Mouse (Mus musculus) 416B (cell line): ENCODE measurements around the gene Iqcj.

Source experiments
- DNase-seq: peaks from one replicate; pipeline ENCODE4 v3.0.0; 2011; ENCODE audit warnings: low read depth

The Iqcj gene

DNA sequence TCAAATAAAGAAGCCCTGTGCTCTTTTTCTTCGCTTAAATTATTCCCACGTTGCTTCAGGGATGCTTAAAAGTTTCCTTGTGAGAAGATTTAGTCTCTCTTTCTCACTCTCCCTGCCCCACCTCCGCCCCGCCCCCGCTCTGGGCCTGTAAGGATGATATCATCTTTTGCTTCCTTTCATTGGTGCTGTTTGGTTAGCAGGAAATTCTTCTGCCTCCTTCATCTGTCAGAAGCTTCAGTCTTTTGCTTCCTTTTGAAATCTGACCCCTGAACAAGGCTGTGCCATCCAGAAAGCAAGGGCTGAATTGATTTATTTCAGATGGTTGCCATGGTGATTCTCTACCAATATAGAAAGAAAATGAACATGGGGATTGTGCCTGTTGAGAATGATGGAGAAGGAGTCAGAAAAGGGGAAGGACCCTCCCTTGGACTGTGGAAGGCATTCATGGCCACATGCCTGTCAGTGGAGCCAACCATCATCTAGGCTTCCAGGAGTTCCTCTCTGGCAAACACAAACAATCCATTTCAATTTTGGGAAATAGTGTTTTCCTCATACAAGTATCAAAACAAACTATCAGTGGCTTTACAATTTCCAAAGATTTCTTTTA is 62.5 kb downstream of the Iqcj start:
- DNase-seq: no peak

DNA sequence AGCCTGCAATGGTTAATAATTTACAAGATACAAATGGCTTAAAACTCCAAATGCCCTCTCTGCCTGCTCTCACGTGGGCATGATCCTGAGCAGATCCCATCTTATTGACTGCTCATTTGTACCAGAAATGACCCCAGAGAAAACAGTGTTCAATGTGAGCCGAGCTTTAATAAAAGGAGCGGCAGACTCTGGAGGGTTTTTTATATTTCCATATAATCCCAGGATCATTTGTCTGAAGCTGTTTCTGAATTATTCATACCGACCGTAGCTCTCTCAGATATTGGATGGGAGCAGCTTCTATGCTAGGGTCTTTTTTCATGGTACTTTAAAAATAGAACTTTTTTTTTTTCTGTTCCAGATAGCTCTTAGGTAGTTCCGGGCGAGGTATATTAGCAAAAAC is 67.7 kb downstream of the Iqcj start:
- DNase-seq: no peak

DNA sequence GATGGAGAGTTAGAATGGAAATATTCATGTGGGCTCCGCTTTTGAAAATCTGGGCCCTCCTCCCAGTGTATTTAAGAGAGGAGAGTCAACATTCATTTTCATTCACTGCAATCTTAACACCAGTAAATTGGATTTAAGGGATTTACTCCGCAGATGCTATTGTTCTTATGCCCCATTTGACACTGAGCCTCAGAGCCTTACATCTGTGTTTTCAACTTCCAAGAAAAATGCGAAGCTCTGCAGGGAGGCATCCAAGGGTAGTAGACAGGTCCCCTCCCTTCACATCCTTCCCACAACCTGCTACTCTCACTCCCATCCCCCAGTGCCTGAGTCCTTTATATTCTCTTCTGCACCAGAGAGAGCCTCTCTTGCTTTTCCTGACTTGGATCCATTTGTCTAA is 68.1 kb downstream of the Iqcj start:
- DNase-seq: no peak

DNA sequence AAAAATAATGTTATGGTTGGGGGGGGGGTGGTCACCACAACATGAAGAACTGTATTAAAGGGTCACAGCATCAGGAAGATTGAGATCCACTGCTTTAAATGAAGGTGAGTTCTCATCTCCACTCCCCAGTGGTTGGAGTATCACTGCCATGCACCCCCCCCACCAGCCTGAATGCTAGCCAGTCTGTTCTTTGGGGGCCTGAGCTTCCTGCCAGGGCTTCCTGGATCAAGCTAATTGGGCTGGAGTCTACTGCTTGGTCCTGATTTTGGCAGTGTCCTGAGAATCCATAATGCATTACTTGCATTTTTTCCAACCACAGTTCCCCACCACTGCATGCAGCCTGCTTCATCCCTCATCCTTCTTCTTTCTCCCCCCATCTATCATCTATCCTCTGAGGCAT is 68.7 kb downstream of the Iqcj start:
- DNase-seq: no peak

DNA sequence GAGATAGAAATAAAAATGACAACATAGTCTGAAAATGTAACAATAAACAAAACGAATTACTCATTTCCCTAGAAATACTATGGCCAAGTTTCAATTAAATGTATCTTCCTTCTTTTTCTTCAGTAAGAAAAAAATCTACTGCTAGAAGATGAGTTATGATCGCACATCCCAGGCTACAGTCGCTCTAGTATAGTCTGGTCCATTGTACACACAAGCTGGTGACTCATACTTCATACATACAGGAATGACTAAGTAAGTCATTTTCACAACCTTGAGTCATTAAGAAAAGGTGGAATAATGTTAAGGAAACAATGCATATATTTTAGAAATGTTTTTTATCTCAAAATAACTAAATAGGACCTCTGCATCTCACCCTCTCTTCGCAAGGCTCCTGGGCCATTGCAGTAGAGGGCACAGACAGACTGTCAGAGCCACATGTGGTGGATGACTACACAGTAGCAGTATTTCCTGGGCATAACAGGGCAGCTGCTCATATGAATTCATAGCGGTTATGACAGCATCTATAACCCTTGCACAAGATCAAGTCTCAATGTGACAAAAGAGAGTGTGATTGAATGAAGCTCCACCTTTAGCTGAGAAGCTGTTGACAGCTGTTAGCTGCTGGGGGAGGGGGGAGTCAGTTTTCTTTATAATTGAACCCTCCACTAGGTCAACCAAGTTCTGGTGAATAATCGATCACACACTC is 70.1 kb downstream of the Iqcj start:
- no peak for DNase-seq

DNA sequence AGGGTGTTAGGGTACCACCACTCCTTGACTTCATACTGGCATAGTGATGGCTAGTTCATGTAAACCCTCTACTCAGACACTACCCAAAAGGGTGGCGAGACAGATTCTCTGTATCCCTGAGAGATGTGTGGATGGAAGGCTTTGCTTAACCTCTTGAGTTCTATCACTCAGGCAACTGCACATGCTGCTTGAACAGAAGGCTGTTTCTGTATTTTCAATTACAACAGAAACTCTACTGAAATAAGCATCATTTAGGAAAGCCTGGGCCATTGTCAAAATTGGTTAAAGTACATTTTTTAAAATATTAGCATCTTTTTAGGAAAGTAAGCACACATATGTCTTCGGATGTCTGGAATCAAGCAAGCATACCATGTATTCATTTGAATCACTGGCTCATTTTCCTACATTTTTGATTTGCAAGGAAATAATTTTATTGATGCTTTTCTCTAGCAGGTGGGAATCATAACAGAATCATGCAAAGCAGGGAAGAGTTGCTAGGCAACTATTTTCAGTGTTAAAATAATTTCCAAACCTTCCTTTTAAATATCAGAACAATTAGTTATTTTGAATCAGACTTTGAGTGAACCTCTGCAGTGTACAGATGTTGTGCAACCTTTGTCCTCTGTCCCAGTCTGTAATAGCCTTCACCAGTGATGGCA is 82.4 kb downstream of the Iqcj start:
- no peak for DNase-seq

DNA sequence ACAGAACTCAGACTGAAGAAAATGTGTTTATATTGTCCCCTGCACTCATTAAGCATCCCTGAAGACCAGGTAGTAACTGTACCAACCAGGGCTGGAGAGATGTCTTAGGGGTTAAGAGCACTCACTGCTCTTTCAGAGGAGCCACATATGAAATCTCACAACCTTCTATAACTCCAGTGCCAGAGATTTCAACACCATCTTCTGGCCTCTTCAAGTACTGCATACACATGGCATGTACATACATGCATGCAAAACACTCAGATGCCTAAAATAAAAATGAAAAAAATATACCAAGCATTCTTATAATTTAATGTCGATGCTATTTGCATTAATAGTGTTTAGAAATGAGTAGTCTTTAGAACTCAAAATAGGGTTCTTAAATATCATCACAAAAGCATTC is 88.0 kb downstream of the Iqcj start:
- no peak for DNase-seq

DNA sequence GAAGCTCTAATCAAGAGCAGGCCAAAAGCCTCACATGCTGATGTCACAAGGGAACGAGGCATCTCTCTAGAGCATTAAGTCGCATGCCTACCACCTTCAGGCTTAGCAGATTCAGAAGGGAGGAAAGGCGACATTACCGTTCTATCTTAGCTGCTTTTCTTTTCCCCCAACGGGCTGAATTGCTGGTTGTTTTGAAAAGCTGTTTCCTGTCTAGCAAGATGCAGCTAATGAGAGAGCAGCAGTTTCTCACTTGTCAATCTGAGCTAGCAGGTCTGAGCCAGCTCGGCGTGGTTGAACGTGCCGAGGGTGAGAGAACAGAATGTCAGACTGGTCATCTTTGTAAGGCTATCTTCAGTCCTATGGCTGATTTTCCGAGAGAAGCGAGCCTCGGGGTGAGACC is 91.3 kb downstream of the Iqcj start:
- DNase-seq: no peak

DNA sequence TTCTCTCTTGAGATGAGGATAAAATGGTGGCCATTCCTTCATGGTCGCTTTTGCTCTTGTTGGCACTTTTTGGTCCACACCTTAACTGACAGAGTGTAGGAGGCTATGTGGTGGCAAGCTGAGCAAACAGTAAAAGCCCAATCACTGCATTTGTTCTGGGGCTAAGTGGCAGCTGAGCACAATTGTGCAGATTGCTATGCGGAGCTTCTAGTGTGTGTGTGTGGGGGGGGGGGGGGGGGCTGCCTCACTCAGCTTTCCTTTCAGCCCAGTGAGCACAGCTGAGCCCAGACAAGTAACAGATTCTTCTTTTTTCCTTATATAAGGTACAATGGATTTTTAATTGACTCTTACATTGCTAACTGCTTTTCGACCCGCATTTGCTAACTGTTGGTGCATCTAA is 110.4 kb downstream of the Iqcj start:
- DNase-seq: no peak

DNA sequence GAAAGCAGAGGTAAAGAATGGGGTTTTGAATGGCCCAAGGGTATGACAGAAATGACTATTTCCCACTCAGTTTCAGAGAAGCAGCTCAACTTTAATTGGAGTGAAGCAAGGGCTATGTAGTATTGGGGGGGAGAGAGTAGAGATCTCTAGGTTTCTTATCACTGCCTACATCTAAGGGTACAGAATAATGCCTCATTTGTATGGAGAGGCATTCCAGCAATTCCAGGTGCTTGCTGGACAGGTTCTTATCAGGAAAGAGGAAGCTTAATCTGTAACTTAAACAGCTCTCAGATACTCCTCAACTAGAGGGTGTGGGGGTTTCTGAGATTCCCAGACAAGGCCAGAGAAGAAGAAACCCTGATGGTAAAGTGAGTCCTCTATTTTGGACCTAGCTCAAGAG is 120.3 kb downstream of the Iqcj start:
- no peak for DNase-seq

DNA sequence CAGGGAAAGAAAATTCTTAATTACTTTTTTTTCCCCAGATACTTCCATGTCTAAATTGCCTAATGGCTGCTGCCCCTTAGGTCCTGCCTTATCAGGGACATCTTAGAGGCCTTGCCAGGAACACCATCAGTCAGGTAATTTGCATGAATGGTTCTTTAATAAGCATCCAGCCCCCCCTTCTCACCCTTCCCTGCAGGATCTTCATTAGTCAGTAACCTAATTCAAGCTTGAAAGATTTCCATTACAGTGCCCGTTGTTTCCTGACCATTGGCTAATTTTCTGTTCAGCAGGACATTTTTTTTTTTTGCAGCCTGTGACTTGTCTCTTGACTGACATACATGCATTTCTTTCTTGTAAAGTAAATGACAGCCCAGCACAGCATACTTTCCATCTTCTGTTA is 123.8 kb downstream of the Iqcj start:
- DNase-seq: no peak

DNA sequence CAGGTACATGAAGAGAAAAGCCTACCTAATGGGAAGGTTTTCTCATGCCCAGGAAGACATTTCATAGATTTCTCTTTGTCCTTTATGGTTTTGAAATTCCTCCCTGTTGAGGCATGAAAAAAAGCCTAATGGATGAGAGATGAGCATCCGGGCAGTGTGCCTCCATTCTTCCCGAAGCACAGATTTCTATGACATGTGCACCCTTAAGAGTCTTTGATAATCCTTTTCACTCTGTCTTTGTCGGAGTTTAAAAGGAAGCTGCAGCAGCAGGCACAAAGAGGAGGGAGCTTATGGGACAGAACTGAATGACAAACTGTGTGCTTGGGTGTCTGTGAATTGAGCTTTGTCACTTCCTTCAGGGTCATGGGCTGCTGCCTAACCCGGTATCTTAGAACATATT is 127.4 kb downstream of the Iqcj start:
- no peak for DNase-seq

DNA sequence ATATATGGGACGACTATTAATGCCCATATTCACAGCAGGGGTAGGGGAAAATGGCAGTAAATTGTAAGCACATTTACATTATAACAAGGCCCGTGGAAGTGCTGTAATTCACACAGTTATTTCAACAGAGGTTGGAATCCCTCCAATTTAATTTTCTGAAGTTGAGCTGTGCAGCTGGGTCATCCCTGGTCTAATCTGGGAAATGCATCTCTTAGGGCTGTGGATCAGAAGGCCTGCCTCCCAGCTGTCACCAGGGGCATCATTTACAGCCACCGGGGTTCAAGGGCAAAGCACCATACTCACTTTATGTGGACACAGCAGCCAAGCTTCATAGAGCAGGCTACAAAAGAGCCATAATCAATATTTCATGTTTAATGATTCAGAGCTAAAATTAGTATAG is 144.1 kb downstream of the Iqcj start:
- no peak for DNase-seq

DNA sequence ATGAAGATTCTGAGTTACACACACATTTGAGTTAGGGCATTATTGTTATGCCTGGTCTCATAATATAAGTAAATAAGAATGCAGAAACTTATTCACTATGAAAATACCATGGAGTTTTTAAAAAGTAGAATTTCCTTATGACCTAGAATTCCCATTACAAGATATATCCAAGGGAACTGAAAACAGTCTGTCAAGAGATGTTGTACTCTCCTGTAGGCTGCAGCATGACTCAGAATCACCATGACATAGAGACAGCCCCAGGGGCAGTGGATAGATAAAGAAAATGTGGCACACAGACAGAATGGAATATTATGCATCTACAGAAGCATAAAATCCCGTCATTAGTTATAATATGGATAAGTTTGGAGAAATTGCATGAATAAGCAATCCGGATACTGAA is 150.9 kb downstream of the Iqcj start:
- no peak for DNase-seq

DNA sequence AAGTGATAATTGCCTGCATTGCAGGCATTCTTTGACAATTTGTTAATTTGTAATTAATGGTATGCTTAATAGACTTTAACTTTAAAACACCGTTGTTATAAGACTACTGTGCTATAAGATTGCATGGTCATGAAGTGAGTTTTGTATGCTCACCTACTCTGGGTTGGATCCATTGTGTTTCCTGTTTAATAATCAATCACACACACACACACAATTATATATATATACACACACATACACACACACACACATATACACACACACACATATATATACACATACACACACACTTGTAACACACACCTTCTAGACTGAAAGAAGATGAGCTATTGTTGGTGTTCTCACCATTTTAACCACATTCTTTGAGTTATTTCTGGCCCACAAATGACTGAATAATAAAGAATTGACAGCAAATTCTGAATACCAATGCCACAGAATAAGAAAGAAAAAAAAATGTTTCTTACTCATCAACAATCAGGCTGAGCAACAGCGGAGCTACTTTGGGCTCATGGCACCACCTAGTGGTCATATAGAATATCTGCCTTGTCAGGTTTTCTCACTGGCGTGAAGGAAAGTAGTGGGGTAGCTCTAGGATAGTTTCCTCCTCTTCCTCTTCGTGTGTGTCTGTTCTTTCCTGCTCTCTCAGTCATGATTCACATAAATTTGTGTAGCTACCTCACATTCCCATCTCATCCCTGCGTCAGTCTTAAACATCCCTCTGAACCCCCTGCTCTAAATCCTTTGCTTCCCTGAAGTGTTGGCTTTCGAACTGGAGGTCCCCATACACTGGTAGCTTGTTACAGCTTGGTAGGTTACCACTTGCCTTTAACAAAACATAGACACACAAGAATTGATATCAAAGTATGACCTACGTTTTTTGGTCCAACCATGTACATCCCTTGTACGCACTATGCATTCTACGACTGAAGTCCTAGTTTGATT is 153.7 kb downstream of the Iqcj start:
- peak; percentile 68 for DNase-seq

DNA sequence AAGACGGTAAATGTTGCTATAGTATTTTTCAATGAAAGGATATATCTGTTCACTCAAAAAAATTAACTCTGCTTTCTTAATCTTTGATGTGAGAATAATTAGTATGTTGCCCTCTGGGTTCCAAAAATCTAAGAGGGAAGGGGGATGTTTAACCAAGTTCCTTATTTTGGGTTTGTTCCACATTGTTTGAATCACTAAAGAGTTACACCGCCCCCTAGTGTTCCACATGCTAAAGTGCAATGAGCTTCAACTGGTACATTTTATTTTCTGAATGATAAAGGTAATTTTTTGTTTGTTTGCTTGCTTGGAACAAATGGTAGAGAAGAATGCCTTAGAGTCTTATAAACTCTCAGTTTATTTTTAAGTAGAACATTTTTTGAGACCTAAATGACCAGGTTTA is 161.5 kb downstream of the Iqcj start:
- DNase-seq: peak; percentile 61

DNA sequence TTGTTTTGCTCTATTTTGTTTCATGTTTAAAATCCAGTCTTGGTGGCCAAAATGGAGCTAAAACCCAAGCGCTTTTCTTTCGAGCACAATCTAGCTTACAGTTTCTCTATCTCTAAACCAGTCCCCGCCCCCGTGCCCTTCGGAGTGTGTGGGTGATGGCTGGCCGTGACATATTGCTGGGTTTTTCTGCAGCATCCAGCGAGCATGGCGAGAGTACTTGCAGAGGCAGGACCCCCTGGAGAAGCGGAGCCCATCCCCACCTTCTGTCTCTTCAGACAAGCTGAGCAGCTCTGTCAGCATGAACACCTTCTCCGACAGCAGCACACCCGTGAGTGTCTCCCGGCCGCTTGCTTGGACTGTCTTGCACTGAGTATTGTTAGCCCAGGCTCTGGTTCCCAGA is 163.1 kb downstream of the Iqcj start:
- DNase-seq: no peak

DNA sequence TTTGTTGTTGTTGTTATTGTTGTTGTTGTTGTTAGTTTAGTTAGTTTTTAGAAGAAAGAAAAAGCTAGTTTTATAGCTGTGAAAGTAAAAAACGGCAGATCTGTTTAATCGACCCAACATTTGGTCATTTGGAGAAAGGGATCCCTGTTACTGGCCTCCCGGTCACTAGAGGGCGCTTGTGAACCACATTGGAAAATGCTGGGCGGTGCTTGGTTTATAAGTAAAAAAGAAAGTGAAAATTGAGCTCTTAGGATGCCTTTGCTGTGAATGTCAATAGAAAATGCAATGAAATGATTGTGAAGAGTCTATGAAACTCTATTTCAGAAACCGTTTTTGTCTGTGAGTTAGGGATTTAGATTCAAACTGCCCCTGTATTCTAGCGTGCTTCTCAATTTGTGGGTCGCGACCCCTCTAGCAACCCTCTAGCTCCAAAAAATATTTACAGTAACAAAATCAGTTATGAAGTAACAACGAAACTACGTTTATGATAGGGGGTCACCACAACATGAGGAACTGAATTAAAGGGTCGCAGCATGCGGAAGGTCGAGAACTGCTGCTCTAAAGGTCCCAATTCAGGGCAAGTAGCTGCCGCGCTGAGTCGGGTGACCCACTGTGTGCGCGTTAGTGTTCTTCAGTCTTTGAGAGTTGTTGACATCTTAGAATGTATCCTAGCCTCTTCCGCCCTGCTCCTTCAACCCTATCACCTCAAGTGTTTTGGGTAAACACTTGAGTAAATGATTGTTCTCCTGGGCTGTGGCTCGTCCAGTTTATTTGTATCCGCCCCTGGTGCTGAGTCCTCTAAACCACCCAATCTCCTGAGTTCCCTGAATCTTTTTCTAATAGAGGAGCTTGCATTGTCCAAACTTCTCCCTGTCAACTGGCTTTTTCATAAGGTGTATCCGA is 164.6 kb downstream of the Iqcj start:
- DNase-seq: peak; percentile 73

DNA sequence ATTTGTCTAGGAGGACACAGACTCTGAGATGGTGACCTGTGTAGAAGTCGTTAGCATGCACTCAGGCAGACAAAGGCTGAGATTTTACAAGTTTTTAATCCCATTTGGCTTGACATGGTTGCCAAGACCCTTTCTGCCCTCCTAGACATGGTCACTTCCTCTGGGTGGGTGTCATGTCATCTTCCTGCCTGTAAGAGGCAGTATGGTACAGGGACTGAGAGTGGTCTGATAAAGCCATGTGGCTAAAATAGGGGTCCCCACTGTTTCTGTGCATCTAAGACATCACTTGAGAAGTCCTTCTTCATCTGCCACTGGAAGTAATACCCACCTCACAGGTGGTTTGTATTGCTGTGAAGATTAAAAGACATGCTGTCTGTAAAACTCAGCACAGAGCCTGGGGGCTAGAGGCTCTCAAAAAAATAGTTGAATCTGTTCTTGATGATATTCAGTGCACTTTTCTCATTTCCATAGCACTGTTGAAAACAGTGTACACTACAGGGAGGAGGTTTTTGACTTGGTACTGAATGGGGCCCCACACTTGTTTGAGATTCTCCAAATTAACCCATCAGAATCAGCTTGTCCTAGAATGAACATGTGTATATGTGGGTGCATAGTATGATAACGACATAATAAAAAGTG is 167.3 kb downstream of the Iqcj start:
- DNase-seq: peak; percentile 40

DNA sequence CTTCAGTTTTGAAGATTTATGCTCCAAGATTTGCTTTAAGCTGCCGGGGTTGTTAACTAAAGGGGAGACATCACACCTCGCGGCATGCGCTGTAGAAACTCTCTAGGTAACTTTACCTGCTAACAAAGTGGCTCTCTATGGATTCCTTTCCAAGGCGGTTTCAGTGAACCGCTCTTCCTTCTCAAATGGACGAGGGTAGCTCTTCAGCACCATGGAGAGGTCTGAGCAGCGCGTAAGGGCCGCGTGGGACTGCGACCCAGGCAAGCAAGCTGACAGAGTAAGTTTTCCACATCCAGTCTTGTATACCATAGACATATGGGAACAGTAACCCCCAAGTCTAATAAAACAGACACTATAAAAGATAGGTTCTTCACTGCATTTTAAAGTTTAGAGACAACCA is 172.7 kb downstream of the Iqcj start, which contains the start of gene Schip1:
Gene Schip1, plus strand, starts transcription at position 72 of the 400 bp plus-strand sequence.
- peak; percentile 16 for DNase-seq
